Mouse (Mus musculus) myocyte (in vitro differentiated cells): ENCODE results near the gene Slc13a4.

Source experiments
- CEBPB ChIP-seq: IDR thresholded peaks from 2 replicates; pipeline ENCODE4 v1.6.1; 2011; ENCODE audit warnings: mild to moderate bottlenecking, moderate library complexity; ENCODE audit not compliant: poor library complexity, insufficient read depth, severe bottlenecking
- E2F4 ChIP-seq: IDR thresholded peaks from one replicate; pipeline ENCODE4 v1.6.1; 2011; ENCODE audit warnings: mild to moderate bottlenecking, control low read depth, moderate library complexity; ENCODE audit not compliant: insufficient read depth
- POLR2A ChIP-seq: IDR thresholded peaks from one replicate; pipeline ENCODE4 v1.6.1; 2011; ENCODE audit warnings: low read depth, mild to moderate bottlenecking, control low read depth, moderate library complexity; ENCODE audit not compliant: insufficient read length

GRCm38 (mm10) chr6:35254136-35254904 is 53.6 kb downstream of the Slc13a4 start:
- TF ChIP-seq POLR2A: no peak
- TF ChIP-seq E2F4: no peak
- no peak for TF ChIP-seq CEBPB
